Mouse (Mus musculus): Measurements from ENCODE around the gene Bclaf3.

The Bclaf3 gene

DNA sequence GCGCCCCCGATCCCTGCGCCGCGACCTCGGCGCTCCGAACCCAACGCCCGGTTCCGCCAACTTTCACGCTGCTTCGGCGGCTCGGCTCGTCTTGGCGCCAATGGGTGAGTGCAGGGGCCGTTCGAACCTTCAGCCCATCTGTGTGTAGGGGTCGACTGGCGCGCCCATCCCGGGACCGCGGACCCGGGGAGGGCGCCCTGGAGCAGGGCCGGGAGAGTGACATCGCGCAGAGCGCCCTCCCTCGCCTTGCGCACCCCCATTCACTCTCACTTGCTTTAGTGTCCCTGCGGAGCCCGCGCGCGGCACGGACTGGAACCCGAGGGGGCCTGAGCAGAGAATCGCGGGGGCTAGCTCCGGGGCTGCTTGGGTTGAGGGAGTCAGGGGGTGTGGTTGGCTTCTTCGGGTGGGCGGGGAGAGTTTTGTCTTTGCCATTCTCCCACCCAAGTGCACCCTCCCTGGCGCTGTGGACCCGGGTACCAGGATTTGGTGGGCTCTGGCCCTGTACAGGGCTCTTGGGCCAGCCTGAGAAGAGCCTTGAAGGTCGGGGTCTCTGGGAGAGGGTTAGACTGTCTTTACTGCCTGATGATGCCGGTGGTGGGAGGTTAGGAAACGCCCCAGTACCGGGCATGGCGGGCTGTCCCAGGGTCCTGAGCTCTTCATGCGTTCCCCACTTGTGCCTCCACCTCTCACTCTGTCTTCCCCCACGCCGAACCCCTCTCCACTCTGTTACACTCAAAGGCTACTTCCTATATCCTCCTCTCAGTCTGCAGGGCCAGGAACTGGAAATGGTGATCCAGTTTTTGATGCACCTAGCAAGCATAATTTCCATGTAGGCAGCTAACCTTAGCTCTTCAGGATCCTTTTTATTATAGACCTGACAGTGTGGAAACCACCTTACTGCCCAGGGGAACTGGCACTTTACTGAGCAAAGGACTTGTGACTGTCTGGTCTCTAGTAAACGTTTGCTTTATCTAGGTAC lies 101.4 kb downstream of the Bclaf3 start:
- peak; percentile 73 for DNase-seq

DNA sequence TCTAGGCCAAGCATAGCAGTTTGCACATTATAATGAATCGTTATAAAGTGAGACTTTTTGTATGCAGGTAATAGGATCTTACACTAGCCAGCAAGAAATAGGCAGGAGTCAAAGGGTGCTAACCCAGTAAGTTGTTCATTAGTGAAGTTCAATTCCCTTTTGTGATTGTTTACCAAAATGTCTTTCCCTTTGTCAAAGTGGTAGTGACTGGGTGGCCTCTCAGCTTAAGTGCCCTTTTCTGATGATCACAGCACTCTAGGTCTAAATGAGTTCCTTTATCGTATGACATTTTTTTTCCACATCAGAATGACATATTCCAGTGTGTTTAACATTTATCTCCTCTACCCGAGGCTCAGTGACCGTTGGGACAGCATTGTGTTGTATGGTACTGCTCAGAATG lies 102.1 kb downstream of the Bclaf3 start:
- DNase-seq = no peak

DNA sequence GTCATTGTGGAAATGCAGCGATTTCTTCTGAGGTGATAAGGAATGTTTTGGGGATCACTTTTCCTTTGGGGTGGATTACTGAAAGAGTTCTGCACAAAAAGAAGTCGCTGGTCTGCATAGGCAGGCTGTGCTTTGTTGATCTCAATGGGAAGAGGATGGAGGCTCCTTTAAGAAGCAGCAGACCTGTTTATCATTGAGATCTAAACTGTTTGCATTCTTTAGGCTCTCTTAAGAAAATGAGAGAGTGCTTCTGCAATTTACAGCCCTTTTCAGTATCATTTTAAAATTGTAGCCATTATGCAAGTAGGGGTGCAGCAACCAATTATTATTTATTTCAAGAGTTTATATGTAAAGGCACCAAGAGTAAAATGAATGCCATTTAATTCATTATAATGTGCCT lies 102.7 kb downstream of the Bclaf3 start:
- DNase-seq = no peak

DNA sequence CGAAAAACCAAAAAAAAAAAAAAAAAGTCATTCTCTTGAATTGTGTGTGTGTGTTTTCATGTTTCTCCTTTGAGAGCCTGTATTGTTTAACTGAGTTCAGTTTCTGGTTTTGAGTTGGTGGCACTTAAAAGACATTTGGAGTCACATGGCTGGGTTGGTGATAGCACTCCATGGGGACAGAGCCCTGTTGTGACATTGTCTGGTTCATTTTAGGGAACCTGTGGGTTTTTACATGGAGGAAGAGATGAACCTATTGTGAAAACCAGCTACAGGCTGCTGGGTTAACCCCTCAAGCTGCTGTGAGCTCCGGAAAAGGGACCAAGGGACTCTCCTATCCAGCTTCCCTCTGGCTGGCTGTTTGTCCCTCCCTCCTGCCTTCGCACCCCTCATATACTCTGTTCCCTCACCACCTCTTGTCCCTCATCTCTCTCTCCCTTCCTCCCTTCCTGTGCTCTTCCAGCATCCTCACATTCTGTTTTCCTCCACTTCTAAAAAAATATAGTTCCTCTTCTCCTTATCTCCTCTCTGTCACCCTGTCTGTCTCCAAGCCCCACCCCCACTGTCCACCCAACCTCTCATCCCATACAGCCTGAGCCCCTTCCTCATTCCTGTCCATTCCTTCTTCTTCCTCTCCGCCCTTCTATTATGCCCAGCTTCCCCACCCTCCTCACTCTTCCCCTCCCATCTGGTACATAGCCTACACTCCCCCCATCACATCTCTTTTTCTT lies 112.2 kb downstream of the Bclaf3 start:
- DNase-seq = no peak

DNA sequence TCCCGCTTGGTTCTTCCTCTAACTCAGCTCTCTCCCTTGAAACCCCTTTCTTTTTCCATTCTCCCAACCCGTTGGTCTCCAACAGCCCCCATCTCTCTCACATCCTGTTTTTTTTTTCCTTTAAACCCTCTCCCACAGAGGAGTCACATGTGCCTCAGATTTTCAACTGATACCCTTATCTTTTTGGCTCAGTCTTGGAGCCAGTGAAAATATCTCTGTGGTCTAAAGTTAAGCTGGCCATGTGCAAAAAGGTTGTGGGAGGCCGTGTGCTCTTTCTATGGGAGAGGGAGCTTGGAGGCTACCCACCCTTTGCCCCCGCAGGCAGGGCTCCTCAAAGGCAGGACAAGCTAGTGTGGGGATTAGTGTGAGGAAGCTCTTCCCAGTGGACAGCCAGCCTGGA lies 113.5 kb downstream of the Bclaf3 start:
- no peak for DNase-seq
